Mouse (Mus musculus): ENCODE results near the gene Gm10644.

Gene Gm10644

GRCm38 (mm10) chr8:83934222-83934621 lies 20.8 kb downstream of the Gm10644 start:
- DNase-seq = no peak

GRCm38 (mm10) chr8:83926266-83926665 lies 28.7 kb downstream of the Gm10644 start:
- DNase-seq = no peak

GRCm38 (mm10) chr8:83924585-83924984 lies 30.4 kb downstream of the Gm10644 start:
- no peak for DNase-seq

- no peak for DNase-seq
Measured at GRCm38 (mm10) chr8:83922727-83923126, 32.3 kb downstream of the Gm10644 start.

- DNase-seq = peak; percentile 54 to 71
Measured at GRCm38 (mm10) chr8:83921558-83921957, 33.4 kb downstream of the Gm10644 start.

GRCm38 (mm10) chr8:83917566-83917965 lies 37.4 kb downstream of the Gm10644 start:
- DNase-seq = no peak

GRCm38 (mm10) chr8:83916015-83916414 lies 39.0 kb downstream of the Gm10644 start:
- DNase-seq = no peak

- no peak for DNase-seq
Measured at GRCm38 (mm10) chr8:83914860-83915259, 40.1 kb downstream of the Gm10644 start.

- no peak for DNase-seq
Measured at GRCm38 (mm10) chr8:83914232-83914631, 40.8 kb downstream of the Gm10644 start.

GRCm38 (mm10) chr8:83911809-83912731 lies 42.9 kb downstream of the Gm10644 start:
- DNase-seq = no peak

GRCm38 (mm10) chr8:83909311-83909710 lies 45.7 kb downstream of the Gm10644 start:
- no peak for DNase-seq

GRCm38 (mm10) chr8:83908583-83908982 lies 46.4 kb downstream of the Gm10644 start:
- no peak for DNase-seq

GRCm38 (mm10) chr8:83902961-83903666 lies 51.9 kb downstream of the Gm10644 start:
- DNase-seq = peak; percentile 52 to 65

- DNase-seq = no peak
Measured at GRCm38 (mm10) chr8:83901566-83902485, 53.2 kb downstream of the Gm10644 start.

GRCm38 (mm10) chr8:83900957-83901270 lies 54.1 kb downstream of the Gm10644 start:
- DNase-seq = peak in 1 of 2 experiments; percentile 64

- DNase-seq = peak in 1 of 2 experiments; percentile 41
Measured at GRCm38 (mm10) chr8:83900266-83900956, 54.6 kb downstream of the Gm10644 start.

GRCm38 (mm10) chr8:83899363-83900252 lies 55.4 kb downstream of the Gm10644 start, which contains the start of gene Adgrl1:
Adgrl1 (plus strand) TSS chr8:83900105.
- peak; percentile 91 for DNase-seq

GRCm38 (mm10) chr8:83898985-83899362 lies 56.0 kb downstream of the Gm10644 start:
- peak; percentile 27 to 38 for DNase-seq

GRCm38 (mm10) chr8:83898456-83898855 lies 56.5 kb downstream of the Gm10644 start:
- DNase-seq = no peak

- DNase-seq = peak; percentile 51 to 56
Measured at GRCm38 (mm10) chr8:83897211-83897610, 57.8 kb downstream of the Gm10644 start.

- no peak for DNase-seq
Measured at GRCm38 (mm10) chr8:83896461-83896860, 58.5 kb downstream of the Gm10644 start.
